Mouse (Mus musculus) heart, postnatal 10 days (tissue): ENCODE measurements around the gene Inpp4a. TPM values are rescaled to one million over a fixed set of nuclear protein-coding genes. Genes with fewer than 3 reads are reported as not detected.

Source experiments
- DNase-seq, 2 experiments: peaks; one replicate each; pipeline ENCODE4 v3.0.0; 2021
- intact Hi-C: fragments of 180-260 bp; cut with DNase I; formaldehyde crosslinking; loops from one replicate; pipeline ENCODE4 v1.15.1; 2025
- total RNA-seq, 2 experiments: library from RNA; stranded (reverse); gene quantifications; 2 replicates each; pipeline ENCODE4 v1.2.3; 2021

The Inpp4a gene
- total RNA-seq = 10 to 100 TPM; 17.3 to 18.6 TPM

- intact Hi-C loops = no loop called here
- peak; percentile 93 to 95 for DNase-seq
Observed at GRCm38 (mm10) chr1:37299540-37300491, at the start of gene Inpp4a. Gene Inpp4a, plus strand, starts transcription at chr1:37299865.

GRCm38 (mm10) chr1:37250643-37251310 lies 48.9 kb upstream of the Inpp4a start:
- intact Hi-C loops = loop anchor here (1.0 to 10.0 kb wide), 4 partner anchors 56 to 514 kb away; no protein-coding TSS in a partner anchor
- peak; percentile 85 to 91 for DNase-seq

GRCm38 (mm10) chr1:37258443-37258842 lies 41.2 kb upstream of the Inpp4a start:
- DNase-seq = no peak
- intact Hi-C loops = loop anchor here (10.0 kb wide), 1 partner anchor 354 kb away; no protein-coding TSS in a partner anchor

- peak; percentile 70 to 79 for DNase-seq
Observed at GRCm38 (mm10) chr1:37272464-37272863, 27.2 kb upstream of the Inpp4a start.

GRCm38 (mm10) chr1:37286556-37286955 lies 13.1 kb upstream of the Inpp4a start:
- intact Hi-C loops = no loop called here
- DNase-seq = no peak

More at GRCm38 (mm10) chr1:37272464-37272863, 27.2 kb upstream of the Inpp4a start:
- intact Hi-C loops = loop anchor here (1.0 to 5.0 kb wide), 3 partner anchors 129 to 530 kb away; no protein-coding TSS in a partner anchor

- intact Hi-C loops = no loop called here
- DNase-seq = no peak
Observed at GRCm38 (mm10) chr1:37287748-37288147, 11.9 kb upstream of the Inpp4a start.

DNA sequence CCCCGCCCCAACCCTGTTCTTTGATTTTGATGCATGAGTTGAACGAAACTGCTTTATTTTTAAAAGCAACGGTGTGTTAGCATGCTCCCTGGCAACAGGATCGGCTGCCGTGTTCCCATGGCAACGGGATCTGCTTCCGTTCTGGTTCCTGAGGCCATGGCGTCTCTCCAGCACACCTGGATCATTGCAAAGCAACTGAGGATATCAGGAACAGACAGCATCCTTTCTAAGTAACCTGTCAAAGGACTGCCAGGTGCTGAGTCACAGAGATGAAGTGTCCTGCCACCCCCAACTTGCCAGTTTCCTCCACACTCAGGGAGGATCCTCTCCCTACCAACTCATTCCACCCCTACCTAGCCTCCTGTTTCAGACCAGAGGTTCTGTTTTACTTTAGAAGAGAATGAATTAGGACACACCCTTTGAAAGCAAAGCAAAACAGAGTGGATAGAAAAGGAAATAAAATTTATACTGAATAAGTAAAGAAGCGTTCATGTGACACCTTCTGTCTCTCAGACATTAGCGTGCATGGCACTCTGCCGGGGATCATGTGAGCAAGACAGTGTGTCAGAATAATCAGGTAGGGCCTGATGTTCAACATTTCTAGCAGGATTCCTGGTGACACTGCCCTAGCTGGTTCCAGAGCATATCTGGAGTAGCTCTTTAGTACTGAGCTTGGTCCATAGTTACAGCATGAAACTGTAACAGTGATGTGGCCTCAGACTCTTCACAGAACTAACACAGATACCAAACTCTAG lies 11.3 kb upstream of the Inpp4a start:
- intact Hi-C loops = no loop called here

DNA sequence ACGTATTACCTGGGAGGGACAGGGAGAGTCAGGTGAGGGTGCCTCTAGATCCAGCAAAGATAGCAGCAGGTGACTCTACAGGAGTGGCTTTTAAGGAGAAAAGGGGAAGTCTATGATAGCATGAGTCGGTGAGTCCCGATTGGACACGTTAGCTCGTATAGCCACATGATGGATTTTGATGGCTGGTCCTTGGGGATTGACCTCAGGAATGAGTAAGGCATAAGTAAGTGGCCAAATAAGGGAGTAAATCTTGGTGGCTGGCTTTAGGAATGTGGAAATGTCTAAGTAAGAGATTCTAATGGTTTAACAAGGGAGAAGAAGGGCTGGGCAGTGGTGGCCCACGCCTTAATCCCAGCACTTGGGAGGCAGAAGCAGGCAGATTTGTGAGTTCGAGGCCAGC lies 10.7 kb upstream of the Inpp4a start:
- no peak for DNase-seq
- intact Hi-C loops = no loop called here

More for the DNA sequence above, 11.3 kb upstream of the Inpp4a start:
- DNase-seq = no peak

DNA sequence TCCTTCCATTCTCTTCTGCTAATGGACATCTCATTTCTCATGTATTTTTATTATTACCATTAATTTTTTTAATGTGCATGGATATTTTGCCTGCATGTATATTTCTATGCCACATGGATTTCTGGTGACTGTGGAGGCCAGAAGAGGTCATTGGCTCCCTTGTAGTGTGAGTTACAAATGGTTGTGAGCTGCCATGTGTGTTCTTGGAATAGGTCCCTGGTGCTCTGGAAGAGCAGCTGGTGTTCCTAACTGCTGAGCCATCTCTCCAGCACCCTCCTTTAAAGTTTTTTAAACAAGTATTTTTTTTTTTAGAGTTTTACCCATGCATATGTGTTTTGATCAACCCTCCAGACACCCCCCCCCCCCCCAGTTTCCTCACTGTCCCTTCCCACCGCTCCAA lies 3.3 kb upstream of the Inpp4a start:
- intact Hi-C loops = no loop called here
- DNase-seq = no peak

- DNase-seq = no peak
- intact Hi-C loops = no loop called here
Observed at GRCm38 (mm10) chr1:37298904-37299303, 761 bp upstream of the Inpp4a start.

DNA sequence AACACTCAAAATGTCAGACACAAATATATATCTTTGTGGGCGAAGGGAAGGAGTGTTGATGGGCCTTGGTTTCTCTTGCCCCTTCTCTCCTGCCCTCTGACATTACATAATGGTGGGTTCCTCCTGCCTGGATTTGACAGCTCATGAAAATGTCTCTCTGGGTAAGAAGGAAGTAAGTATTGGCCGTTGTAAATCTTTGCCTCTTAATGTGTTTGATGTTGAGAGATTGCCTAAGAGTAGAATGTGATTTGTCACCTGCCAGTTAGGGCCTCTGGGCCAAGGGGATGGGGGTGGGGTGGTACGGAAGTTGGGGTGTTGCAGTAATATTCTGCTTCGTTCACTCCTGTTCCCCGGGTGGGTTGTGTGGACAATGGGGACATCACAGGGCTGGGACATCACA lies 985 bp downstream of the Inpp4a start:
- DNase-seq = no peak
- intact Hi-C loops = no loop called here

GRCm38 (mm10) chr1:37302801-37303200 lies 3.1 kb downstream of the Inpp4a start:
- intact Hi-C loops = no loop called here
- DNase-seq = no peak

- no peak for DNase-seq
- intact Hi-C loops = no loop called here
Observed at GRCm38 (mm10) chr1:37305691-37306287, 6.1 kb downstream of the Inpp4a start.

- intact Hi-C loops = no loop called here
- DNase-seq = peak in 1 of 2 experiments; percentile 29
Observed at GRCm38 (mm10) chr1:37307586-37307985, 7.9 kb downstream of the Inpp4a start.

DNA sequence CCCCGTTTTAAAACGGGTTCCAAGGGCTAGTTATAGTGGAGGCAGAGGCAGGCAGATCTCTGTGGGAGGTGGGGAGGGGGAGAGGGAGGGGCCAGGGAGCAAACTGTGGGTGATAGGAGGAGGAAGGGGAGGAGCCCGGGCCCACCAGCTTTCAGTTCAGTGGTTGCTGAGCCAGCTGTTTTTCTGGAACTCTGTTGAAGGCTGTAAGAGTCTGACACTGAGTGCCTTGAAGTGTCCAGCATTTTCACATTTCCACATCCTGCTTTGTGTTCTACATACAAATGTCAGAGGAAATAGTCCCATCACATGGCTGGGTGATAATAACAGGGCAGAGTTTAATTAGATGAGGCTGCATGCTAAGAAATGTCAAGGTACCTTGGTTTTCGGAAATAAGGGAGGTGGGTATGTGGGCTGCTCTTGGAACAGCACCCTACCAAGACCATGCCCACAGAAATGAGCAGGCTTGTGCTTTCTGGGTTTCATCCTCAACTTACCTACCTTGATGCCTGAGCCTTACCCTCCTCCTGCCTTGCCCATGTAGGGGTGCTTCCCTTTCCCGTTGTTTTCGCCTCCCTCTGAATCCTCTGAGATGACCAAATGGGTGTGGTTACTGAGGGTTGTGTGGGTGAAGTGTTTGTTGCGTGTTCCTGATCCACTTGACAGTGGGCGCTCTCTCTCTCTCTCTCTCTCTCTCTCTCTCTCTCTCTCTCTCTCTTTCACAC lies 8.5 kb downstream of the Inpp4a start:
- intact Hi-C loops = no loop called here
- no peak for DNase-seq

- intact Hi-C loops = no loop called here
- DNase-seq = no peak
Observed at GRCm38 (mm10) chr1:37308743-37309100, 9.1 kb downstream of the Inpp4a start.

DNA sequence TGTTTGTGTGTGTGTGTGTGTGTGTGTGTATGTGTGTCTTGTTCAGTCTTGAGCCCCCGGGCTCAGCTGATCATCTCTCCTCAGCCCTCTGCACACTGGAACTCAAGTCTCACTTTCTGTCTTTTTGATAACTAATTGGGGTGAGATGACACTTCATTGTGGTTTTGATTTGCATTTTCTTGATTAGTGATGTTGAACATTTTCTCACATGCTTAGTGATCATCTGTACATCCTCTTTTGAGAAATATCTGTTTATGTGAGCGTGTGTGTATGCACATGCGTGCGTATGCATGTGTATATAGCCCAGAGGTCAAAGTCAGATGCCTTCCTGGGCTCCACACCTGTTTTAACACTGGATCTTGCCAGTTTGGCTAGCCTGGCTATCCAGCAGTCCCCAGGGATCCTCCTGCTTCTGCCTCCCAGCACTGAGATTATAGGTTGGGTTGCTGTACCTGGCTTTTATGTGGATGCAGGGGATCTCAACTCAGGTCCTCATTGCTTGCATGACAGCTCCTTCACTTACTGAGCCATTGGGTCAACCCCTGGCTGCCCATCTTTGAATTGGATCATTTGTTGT lies 10.4 kb downstream of the Inpp4a start:
- no peak for DNase-seq
- intact Hi-C loops = no loop called here

DNA sequence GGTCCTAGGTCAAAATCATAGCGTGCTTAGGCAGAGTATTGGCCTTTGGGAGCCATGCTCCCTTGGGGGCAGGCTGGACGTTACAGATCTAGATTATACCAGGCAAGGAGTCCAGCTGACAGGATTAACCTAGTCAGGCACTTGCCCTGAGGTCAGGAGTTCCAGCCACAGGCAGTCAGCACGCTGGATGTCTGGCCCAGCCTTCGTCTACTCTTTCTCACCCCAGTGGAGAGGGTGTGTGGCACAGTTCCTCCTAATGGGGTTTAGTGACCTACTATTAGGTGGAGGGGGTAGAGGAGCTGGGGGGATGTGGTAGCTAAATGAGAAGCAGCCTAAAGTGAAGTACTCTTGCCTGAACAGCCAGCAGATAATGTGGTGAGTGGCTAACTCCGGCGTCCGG lies 14.7 kb downstream of the Inpp4a start:
- no peak for DNase-seq
- intact Hi-C loops = no loop called here

GRCm38 (mm10) chr1:37317644-37318285 lies 18.1 kb downstream of the Inpp4a start:
- intact Hi-C loops = no loop called here
- no peak for DNase-seq
